Mouse (Mus musculus) midbrain, embryonic 11.5 days (tissue): ENCODE measurements around the gene Hist1h3e. TPM values are rescaled to one million over a fixed set of nuclear protein-coding genes. Genes with fewer than 3 reads are reported as not detected.

Experiments used
- ATAC-seq: fragments of 200-750 bp; cut with Nextera tagmentation; 2 replicates; pipeline ENCODE4 v1.8.0; 2017; ENCODE audit warnings: moderate TSS enrichment, moderate library complexity; ENCODE audit not compliant: low FRiP score
- DNase-seq: peaks from one replicate; pipeline ENCODE4 v3.0.0; 2015; ENCODE audit warnings: low spot score; ENCODE audit errors: missing footprints
- H3K27ac ChIP-seq: fragments of 300-500 bp; sonication (generic); 2 replicates; pipeline ENCODE4 v1.5.1; 2014; ENCODE audit warnings: low read depth, low read length
- H3K27me3 ChIP-seq: fragments of 300-500 bp; sonication (generic); 2 replicates; pipeline ENCODE4 v1.6.1; 2014; ENCODE audit warnings: mild to moderate bottlenecking, low read length, moderate library complexity, mixed read lengths; ENCODE audit not compliant: control insufficient read depth, insufficient read depth
- H3K36me3 ChIP-seq: fragments of 300-500 bp; sonication (generic); 2 replicates; pipeline ENCODE4 v1.6.1; 2014; ENCODE audit warnings: mild to moderate bottlenecking, low read length, moderate library complexity, mixed read lengths; ENCODE audit not compliant: control insufficient read depth, insufficient read depth
- H3K4me1 ChIP-seq: fragments of 300-500 bp; sonication (generic); 2 replicates; pipeline ENCODE4 v1.6.1; 2014; ENCODE audit warnings: low read length; ENCODE audit not compliant: control insufficient read depth, insufficient read depth
- H3K4me2 ChIP-seq: fragments of 300-500 bp; sonication (generic); 2 replicates; pipeline ENCODE4 v1.6.1; 2014; ENCODE audit warnings: mild to moderate bottlenecking, moderate library complexity
- H3K4me3 ChIP-seq: fragments of 300-500 bp; sonication (generic); 2 replicates; pipeline ENCODE4 v1.5.1; 2014; ENCODE audit warnings: low read depth, low read length
- H3K9ac ChIP-seq: fragments of 300-500 bp; sonication (generic); 2 replicates; pipeline ENCODE4 v1.6.1; 2014; ENCODE audit warnings: low read length
- H3K9me3 ChIP-seq: fragments of 300-500 bp; sonication (generic); 2 replicates; pipeline ENCODE4 v1.6.1; 2016; ENCODE audit warnings: low read length; ENCODE audit not compliant: control insufficient read depth
- WGBS: fragments of 180-500 bp; shearing (Covaris S2); extraction: QIAGEN DNeasy Blood & Tissue Kit; methylation state at CpG from one replicate; pipeline ENCODE4 v1.1.7; 2014; 5-methylcytosine and 5-hydroxymethylcytosine counted together
- polyA plus RNA-seq: library from polyadenylated mRNA; unstranded; fragments of >200 nt; fragmentation: Nextera tagmentation; extraction: Ambion mirVana; gene quantifications from 2 replicates; pipeline ENCODE4 v1.2.1, GENCODE M21; 2014

Gene Hist1h3e
- polyA plus RNA-seq, 1 experiment from 2014 or later: 7.4 TPM

DNA sequence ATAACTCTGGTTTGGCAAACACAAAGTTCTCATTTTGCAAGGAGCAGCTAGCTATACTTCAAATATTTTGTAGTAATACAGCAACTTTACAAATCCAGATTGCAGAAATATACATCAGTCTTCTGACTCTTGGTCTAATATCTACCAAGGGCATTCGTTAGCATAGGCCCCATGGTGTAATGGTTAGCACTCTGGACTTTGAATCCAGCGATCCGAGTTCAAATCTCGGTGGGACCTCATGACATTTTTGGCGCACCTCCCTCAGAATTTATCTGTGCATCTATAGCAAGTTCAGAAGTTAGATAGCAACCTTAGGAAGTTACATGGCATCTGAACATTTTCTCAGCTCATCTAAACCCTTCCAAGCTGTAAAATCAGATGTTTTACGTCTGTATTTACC is 43.3 kb downstream of the Hist1h3e start:
- Histone ChIP-seq H3K9ac (peak overlapping the region; percentile 18; the same call in 1 of the 2 replicates), H3K4me3 (peak overlapping the region; percentile 35), H3K36me3 (no peaks in the 10 kb centered on the region), H3K27ac (no peak overlapping the region), H3K4me1 (no peaks in the 10 kb centered on the region), H3K9me3 (no peaks in the 10 kb centered on the region), H3K4me2 (peak overlapping the region; percentile 74), H3K27me3 (no peaks in the 10 kb centered on the region)
- DNase-seq (peak; percentile 98), ATAC-seq (peak; percentile 53; the same call in 1 of the 2 replicates)
- WGBS: 0% methylated on average over 6 of the region's 6 CpGs

DNA sequence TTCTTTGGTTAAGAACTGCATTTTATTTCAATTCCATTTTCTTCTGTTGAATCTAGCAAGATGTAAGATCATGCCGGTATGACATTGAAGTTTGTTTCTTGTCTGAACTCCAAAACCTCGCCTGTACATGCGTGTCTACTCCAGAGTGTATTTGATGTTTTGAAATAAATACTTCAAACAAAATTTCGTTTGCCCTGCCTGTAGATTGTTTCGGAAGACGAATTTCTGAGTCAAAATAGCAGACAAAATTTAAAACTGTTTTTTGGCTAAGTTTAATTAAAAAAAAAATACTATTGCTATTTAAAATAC is 43.9 kb downstream of the Hist1h3e start:
- Histone ChIP-seq H3K9me3 (no peaks in the 10 kb centered on the region), H3K4me1 (no peaks in the 10 kb centered on the region), H3K27ac (no peak overlapping the region), H3K4me2 (peak overlapping the region; percentile 74), H3K4me3 (peak overlapping the region; percentile 45), H3K9ac (no peak overlapping the region), H3K36me3 (no peaks in the 10 kb centered on the region), H3K27me3 (no peaks in the 10 kb centered on the region)
- ATAC-seq (no peak), DNase-seq (no peak)
- under 1% methylated on average over 6 of the region's 6 CpGs for WGBS

DNA sequence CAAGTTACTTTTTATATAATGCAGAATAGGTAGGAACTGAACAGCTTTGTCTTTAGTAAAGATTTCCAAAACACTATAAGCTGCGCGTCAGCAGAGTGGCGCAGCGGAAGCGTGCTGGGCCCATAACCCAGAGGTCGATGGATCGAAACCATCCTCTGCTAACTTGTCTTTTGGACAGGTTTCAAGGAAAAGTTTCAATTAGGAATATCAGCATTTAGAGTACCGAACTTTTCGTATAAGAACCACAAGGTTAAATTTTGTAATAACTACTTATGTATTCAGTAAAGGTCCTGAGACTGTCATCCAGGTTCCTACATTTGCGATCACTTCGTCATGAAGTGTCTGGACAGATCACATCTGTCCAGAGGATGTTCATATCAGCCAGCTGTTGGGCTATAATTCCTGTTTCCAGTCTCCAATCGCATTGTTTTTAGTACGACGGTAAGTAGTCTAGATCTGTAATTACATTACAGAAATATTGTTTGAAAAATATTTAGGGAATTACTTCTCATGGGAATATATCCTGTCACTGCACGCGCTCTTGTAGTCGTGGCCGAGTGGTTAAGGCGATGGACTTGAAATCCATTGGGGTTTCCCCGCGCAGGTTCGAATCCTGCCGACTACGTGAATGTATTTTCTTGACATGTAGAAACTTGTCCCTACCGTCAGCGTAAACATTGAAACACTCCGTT is 44.4 kb downstream of the Hist1h3e start:
- DNase-seq (peak; percentile 99), ATAC-seq (peak; percentile 89)
- Histone ChIP-seq H3K4me2 (peak overlapping the region; percentile 74), H3K4me1 (no peaks in the 10 kb centered on the region), H3K36me3 (no peaks in the 10 kb centered on the region), H3K9me3 (no peaks in the 10 kb centered on the region), H3K27ac (no peak overlapping the region), H3K27me3 (no peaks in the 10 kb centered on the region), H3K9ac (no peak overlapping the region), H3K4me3 (peak overlapping the region; percentile 45)
- under 1% methylated on average over 27 of the region's 27 CpGs for WGBS

DNA sequence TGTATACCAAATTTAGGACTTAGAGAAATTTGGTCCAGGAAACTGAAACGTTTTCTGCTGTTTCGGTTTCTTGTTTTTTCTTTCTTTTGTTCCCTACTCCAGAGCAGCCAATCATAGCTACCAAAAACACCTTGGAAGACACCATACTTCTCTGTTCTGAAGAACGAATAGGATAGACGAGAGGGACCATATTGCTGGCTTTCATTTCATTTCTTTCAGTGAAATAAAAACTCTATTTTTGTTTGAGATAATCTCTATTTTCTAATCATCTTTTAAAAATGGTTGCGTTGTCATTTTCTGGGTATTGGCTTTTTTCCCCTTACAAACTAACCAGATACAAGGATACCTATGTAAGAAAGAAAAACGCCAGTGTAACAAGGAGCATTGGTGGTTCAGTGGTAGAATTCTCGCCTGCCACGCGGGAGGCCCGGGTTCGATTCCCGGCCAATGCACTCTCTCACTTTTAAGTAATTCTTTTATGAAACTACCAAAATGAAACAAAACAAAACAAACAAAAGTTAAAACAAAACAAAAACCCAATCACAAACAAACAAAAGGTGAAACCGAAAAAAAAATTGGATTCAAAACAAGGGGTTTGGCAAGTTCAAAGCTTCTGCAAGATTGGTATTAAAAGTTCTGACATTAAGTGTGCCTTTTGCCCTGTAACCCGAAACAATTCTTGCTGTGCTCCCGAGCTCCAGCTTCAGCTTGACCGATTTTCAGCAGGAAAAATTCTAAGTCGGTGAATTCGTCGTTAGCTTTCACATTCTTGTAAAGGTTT is 45.2 kb downstream of the Hist1h3e start:
- Histone ChIP-seq H3K27me3 (no peaks in the 10 kb centered on the region), H3K4me2 (peak overlapping the region; percentile 74), H3K4me3 (peak overlapping the region; percentile 45), H3K36me3 (no peaks in the 10 kb centered on the region), H3K27ac (no peak overlapping the region), H3K9me3 (no peaks in the 10 kb centered on the region), H3K4me1 (no peaks in the 10 kb centered on the region), H3K9ac (no peak overlapping the region)
- peak; percentile 99 for DNase-seq
- under 1% methylated on average over 19 of the region's 19 CpGs for WGBS
- ATAC-seq: peak; percentile 68

DNA sequence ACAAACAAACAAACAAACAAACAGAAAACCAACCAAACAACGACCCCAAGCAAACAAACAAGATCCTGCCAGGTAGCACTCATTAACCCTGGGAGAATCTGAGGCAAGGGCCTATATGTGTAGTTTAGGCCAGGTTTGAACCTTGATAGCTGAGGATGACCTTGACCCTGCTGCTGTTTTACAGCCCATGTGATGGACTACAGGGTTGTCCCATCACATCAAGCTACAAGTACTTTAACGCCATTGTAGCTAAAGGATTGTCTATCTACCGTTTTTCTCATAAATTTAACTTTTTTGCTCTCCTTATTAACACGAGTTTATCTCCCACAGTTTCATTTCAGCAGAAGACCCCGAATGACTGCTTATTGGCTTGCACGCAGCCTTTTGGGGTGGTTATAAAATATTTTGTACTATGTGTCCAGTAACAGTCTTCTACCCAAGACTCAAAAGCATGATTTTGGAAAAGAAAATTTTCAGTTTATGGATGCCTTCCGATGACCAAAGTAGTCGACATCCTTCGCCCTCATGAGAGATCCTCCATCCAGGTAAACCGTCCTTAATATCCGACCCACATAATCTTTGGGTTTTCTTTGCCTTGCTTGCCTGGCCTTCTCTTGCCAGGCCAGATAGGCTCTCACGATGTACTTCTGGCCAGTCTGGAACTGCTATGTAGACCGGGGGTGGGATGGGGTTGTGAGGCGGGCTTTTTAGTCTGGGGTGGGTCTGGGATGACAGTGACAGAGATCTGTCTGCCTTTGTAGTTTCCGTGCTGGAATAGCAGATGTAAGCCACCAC is 46.1 kb downstream of the Hist1h3e start:
- H3K4me1 ChIP-seq: no peaks in the 10 kb centered on the region
- H3K36me3 ChIP-seq: no peaks in the 10 kb centered on the region
- DNase-seq (peak; percentile 91), ATAC-seq (no peak)
- peak overlapping the region; percentile 45 for H3K4me2 ChIP-seq
- H3K27me3 ChIP-seq: no peaks in the 10 kb centered on the region
- no peak overlapping the region for H3K27ac ChIP-seq
- peak overlapping the region; percentile 45 for H3K9ac ChIP-seq
- no peaks in the 10 kb centered on the region for H3K9me3 ChIP-seq
- H3K4me3 ChIP-seq: peak overlapping the region; percentile 45
- WGBS: 53% methylated on average over 15 of the region's 15 CpGs

DNA sequence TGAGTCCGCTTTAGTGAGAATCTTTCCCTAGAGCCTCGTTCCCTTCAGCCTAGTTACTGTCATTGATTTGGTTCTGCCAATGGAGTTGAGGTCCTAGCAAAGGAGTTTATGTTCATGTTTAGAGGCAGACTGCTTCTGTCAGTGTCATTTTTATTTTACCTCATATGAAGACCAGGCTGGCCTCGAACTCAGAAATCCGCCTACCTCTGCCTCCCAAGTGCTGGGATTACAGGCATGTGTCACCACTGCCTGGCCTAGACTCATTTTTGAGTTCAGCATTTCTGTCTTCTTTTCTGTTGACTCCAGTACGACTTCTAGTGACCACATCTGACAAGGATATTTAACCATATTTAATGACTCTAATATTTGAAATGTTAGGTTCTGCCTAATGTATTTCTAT is 46.9 kb downstream of the Hist1h3e start:
- no peaks in the 10 kb centered on the region for H3K4me1 ChIP-seq
- no peak overlapping the region for H3K27ac ChIP-seq
- H3K9ac ChIP-seq: no peak overlapping the region
- DNase-seq: peak; percentile 78
- 74% methylated on average over 5 of the region's 5 CpGs for WGBS
- no peak overlapping the region for H3K4me2 ChIP-seq
- no peak overlapping the region for H3K4me3 ChIP-seq
- no peak for ATAC-seq
- no peaks in the 10 kb centered on the region for H3K27me3 ChIP-seq
- no peaks in the 10 kb centered on the region for H3K9me3 ChIP-seq
- no peaks in the 10 kb centered on the region for H3K36me3 ChIP-seq

DNA sequence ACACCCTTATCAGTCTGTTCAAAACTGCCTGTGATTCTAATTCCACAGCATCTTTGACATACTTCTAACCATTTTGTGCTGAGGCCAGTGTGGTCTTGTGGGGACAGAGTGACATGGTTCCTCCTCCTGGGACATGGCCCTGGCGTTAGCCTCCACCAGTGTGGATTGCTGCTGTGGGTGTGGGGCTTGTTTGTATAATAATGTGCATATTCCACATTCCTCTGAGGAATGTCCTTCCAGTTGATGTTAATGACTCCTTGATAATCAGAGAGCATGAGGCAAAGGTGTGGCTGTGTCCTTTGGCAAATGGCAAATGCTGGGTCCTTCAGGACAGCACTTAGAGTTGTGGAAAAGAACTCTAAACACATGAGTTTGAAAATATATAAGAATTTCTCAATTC is 48.7 kb downstream of the Hist1h3e start:
- DNase-seq: no peak
- Histone ChIP-seq H3K27ac (no peak overlapping the region), H3K4me3 (no peak overlapping the region), H3K4me1 (no peaks in the 10 kb centered on the region), H3K36me3 (no peaks in the 10 kb centered on the region), H3K9ac (no peak overlapping the region), H3K9me3 (no peaks in the 10 kb centered on the region), H3K4me2 (no peak overlapping the region), H3K27me3 (no peaks in the 10 kb centered on the region)
- ATAC-seq: no peak
- 82% methylated on average over 1 of the region's 1 CpGs for WGBS
